Mouse (Mus musculus) gastrocnemius, adult 2 months (tissue): ENCODE data around the gene Cacng7. TPM values are rescaled to one million over a fixed set of nuclear protein-coding genes. Genes with fewer than 3 reads are reported as not detected.

ENCODE experiments used
- DNase-seq: peaks from one replicate; pipeline ENCODE4 v3.0.0; 2022
- H3K27ac ChIP-seq: fragments of 200-600 bp; 2 replicates; pipeline ENCODE4 v1.8.1; 2022; ENCODE audit warnings: mild to moderate bottlenecking
- H3K4me3 ChIP-seq: fragments of 200-600 bp; 2 replicates; pipeline ENCODE4 v1.8.1; 2022; ENCODE audit warnings: mild to moderate bottlenecking, moderate library complexity
- CTCF ChIP-seq: fragments of 200-600 bp; IDR thresholded peaks from 2 replicates; pipeline ENCODE4 v1.8.1; 2022; ENCODE audit warnings: antibody characterized with exemption, mild to moderate bottlenecking, moderate library complexity
- intact Hi-C: fragments of 180-260 bp; cut with DNase I; formaldehyde crosslinking; loops from one replicate; pipeline ENCODE4 v1.15.1; 2025
- total RNA-seq, 2 experiments: library from RNA; stranded (reverse); gene quantifications; 2 replicates each; pipeline ENCODE4 v1.2.3; 2021

The Cacng7 gene
- total RNA-seq, 2 experiments from 2014 or later: 8.4 to 16.2 TPM

- DNase-seq: no peak
- Histone ChIP-seq H3K4me3 (no peak overlapping the region), H3K27ac (no peak overlapping the region)
- no peak for TF ChIP-seq CTCF
- intact Hi-C loops: no loop called here
Observed at GRCm38 (mm10) chr7:3365547-3366279, 33.0 kb downstream of the Cacng7 start.

- no peak for TF ChIP-seq CTCF
- Histone ChIP-seq H3K4me3 (no peak overlapping the region), H3K27ac (no peak overlapping the region)
- intact Hi-C loops: no loop called here
- no peak for DNase-seq
Observed at GRCm38 (mm10) chr7:3366705-3367516, 34.2 kb downstream of the Cacng7 start.

DNA sequence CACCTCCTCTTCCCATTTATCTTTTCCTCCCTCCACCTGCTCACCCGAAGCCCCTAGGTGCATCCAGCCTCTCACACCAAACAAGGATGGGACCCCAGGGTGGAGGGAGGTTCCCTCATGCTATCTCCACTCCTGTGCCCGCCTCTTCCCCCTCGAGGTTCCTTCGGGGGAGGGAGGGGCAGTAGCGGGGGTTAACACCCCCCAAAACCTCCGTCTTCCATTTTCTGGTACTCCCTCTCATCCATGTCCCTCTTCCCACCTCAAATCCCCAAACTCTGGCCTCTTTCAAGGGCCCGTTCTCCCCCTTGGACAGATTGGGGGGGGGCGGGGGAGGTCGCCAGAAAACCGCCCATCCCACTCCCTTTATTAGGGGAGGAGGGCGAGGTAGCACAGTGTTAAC lies 34.8 kb downstream of the Cacng7 start:
- no peak for TF ChIP-seq CTCF
- Histone ChIP-seq H3K4me3 (no peak overlapping the region), H3K27ac (no peak overlapping the region)
- intact Hi-C loops: no loop called here
- no peak for DNase-seq

DNA sequence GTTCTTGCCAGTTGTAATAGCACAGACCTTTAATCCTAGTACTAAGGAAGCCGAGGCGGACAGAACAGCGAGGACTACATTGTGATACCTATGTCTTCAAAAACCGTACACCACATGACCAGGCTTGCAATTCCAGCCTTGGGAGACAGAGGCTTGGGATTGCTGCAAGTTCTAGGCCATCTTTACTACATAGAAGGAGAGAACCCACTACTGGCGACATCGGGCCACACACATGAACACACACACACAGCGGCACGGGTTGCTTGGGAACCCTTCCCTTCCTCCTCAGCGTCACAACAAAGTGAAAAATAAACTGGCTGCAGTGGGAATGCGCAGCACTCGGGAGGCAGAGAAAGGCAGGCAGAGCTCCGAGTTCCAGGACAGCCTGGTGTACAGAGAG lies 35.6 kb downstream of the Cacng7 start:
- intact Hi-C loops: no loop called here
- Histone ChIP-seq H3K27ac (no peak overlapping the region), H3K4me3 (no peak overlapping the region)
- DNase-seq: no peak
- no peak for TF ChIP-seq CTCF

- TF ChIP-seq CTCF: no peak
- Histone ChIP-seq H3K4me3 (no peak overlapping the region), H3K27ac (no peak overlapping the region)
Observed at GRCm38 (mm10) chr7:3369189-3369588, 36.4 kb downstream of the Cacng7 start.

GRCm38 (mm10) chr7:3370407-3370806 lies 37.7 kb downstream of the Cacng7 start:
- no peak for TF ChIP-seq CTCF
- H3K4me3 ChIP-seq: no peak overlapping the region
- H3K27ac ChIP-seq: no peak overlapping the region
- no peak for DNase-seq
- intact Hi-C loops: no loop called here

More at GRCm38 (mm10) chr7:3369189-3369588, 36.4 kb downstream of the Cacng7 start:
- intact Hi-C loops: no loop called here
- no peak for DNase-seq

GRCm38 (mm10) chr7:3372376-3372775 lies 39.6 kb downstream of the Cacng7 start:
- H3K27ac ChIP-seq: no peak overlapping the region
- intact Hi-C loops: no loop called here
- no peak for TF ChIP-seq CTCF
- H3K4me3 ChIP-seq: no peak overlapping the region
- no peak for DNase-seq

- DNase-seq: no peak
- no peak for TF ChIP-seq CTCF
- H3K4me3 ChIP-seq: no peak overlapping the region
- intact Hi-C loops: no loop called here
- H3K27ac ChIP-seq: no peak overlapping the region
Observed at GRCm38 (mm10) chr7:3373754-3374153, 41.0 kb downstream of the Cacng7 start.

DNA sequence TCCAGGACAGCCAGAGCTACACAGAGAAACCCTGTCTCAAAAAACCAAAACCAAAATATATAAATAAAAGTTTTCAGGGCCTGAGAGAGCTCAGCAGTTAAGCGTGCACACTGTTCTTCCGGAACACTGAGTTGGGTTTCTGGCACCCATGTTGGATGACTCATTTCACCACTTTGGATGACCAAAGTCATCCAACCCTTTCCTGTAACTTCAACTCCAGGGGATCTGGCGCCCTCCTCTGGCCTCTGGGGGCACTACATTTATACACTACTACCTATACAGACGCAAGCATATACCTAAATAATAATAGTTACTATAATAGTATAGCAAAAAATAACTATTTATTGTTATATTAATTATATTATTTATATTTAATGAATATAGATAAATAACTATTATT lies 44.1 kb downstream of the Cacng7 start:
- DNase-seq: peak; percentile 79
- TF ChIP-seq CTCF: peak; percentile 79
- H3K4me3 ChIP-seq: no peak overlapping the region
- H3K27ac ChIP-seq: no peak overlapping the region
- intact Hi-C loops: loop anchor here (5.0 kb wide), 3 partner anchors 45 to 155 kb away; partner anchors contain the start of gene Cacng7

- intact Hi-C loops: no loop called here
- no peak for TF ChIP-seq CTCF
- Histone ChIP-seq H3K27ac (no peak overlapping the region), H3K4me3 (no peak overlapping the region)
- DNase-seq: no peak
Observed at GRCm38 (mm10) chr7:3382123-3382522, 49.4 kb downstream of the Cacng7 start.

DNA sequence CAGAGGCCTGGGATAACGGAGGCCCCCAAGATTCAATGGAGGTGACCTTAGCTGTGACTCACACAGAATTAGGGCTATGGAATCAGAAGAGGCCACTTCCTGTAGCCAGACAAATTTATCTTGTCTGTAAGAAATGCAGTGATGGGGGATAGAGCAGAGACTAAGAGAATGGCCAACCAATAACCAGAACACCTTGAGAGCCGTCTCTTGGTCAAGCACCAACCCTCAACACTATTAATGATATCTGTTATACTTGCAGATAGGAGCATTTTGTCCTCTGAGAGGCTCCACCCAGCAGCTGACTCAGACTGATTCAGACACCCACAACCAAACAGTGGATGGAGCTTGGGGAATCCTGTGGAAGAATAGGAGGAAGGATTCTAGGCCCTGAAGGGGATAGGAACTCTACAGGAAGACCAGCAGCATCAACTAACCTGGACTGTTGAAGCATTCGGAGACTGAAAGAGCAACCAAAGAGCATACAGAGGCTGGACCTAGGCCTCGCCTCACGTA lies 52.1 kb downstream of the Cacng7 start:
- no peak for DNase-seq
- no peak overlapping the region for H3K4me3 ChIP-seq
- TF ChIP-seq CTCF: no peak
- intact Hi-C loops: no loop called here
- H3K27ac ChIP-seq: no peak overlapping the region

DNA sequence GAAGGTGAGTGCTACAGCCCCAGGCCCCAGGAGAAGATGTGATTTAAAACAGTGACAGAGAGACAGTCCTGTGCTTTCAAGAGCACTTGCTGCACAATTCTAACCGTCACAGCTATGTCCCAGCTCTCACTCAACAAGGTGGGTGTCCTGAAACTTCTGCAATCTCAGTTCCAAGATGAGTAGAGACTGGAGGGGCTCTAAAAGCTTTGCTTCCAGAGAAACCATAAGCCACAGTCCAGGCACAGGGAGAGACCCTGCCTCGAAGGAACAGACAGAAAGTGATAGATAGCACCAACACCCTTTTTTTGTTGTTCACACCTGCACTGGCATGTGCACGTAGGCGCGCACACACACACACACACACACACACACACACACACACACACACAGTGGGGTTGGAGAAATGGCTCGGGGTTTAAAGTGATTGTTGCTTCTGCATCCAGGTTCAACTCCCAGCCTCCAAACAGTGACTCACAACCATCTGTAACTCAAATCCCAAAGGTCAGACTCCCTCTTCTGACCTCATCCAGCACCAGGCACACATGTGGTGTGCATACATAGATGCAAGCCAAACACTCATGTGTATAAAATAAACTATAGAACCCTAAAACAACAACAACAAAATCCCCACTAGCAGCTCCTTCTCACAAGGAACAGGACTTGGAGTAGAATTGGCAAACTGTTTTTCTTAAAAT lies 53.4 kb downstream of the Cacng7 start:
- no peak overlapping the region for H3K4me3 ChIP-seq
- no peak for DNase-seq
- intact Hi-C loops: no loop called here
- no peak for TF ChIP-seq CTCF
- H3K27ac ChIP-seq: no peak overlapping the region

GRCm38 (mm10) chr7:3387761-3388160 lies 55.0 kb downstream of the Cacng7 start:
- Histone ChIP-seq H3K4me3 (no peak overlapping the region), H3K27ac (no peak overlapping the region)
- intact Hi-C loops: no loop called here
- TF ChIP-seq CTCF: no peak
- no peak for DNase-seq
